Mouse (Mus musculus): ENCODE data around the gene Arfgef2. TPM values are rescaled to one million over a fixed set of nuclear protein-coding genes. Genes with fewer than 3 reads are reported as not detected.

Arfgef2 gene
- 4.1 and 4.6 TPM in 2 replicates for polyA plus RNA-seq (2015; fragmentation: Nextera tagmentation; extraction: Ambion mirVana)

DNA sequence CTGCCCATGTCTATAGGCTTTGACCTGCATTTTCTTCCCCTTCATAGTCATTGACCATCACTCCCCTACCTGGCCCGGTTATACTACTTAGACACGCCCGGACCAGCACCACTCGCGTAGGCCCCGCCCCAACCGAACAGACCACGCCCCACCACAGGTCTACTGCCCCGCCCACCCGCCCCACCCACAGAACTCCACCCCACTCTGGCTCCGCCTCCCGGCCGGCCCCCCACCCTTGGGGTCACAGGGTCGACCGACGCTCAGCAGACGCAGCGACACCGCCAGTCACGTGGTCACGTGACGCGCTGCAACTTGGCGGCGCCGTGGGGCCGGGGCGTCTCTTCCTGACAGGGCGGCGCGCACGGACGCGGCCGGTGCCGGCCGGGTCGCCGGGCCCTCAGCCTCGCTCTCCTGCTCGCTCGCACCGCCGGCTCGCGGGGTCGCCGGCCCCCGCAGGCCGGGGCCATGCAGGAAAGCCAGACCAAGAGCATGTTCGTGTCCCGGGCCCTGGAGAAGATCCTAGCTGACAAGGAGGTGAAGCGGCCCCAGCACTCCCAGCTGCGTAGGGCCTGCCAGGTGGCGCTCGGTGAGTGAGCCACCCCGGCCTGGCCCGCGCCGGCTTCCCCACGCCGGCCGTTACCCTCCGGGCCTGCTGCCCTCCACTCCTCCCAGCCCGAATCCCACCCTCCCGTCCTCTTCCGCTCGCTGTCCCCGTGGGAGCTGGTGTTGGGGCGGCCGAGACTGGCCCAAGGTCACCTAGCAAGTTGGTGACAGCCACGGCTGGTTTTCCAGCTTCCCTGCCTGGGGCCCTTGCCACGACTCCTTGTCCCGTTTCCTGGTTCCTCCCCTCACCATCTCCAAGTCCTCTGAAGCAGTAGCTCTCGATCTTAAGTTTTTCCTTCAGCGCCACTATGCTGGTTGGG, at the start of gene Arfgef2:
Arfgef2 (plus strand) TSS at position 339 of the 923 bp plus-strand sequence.
- no peaks in the 10 kb centered on the region for H3K9me3 ChIP-seq (replicated peaks)
- WGBS = under 1% methylated on average over 54 of the region's 76 CpGs
- H3K4me1 ChIP-seq = peaks cover 14% of the 10 kb centered on the region

GRCm38 (mm10) chr2:166757969-166758368, 47.4 kb upstream of the Arfgef2 start:
- WGBS = 52% methylated on average over 3 of the region's 3 CpGs
- ATAC-seq (ENCODE audit: low FRiP score) = no peak
- Histone ChIP-seq H3K9ac (replicated peaks) (no peak overlapping the region), H3K4me1 (no peaks in the 10 kb centered on the region), H3K4me2 (no peak overlapping the region), H3K9me3 (replicated peaks) (no peaks in the 10 kb centered on the region), H3K27me3 (replicated peaks) (no peaks in the 10 kb centered on the region), H3K27ac (replicated peaks) (no peak overlapping the region), H3K4me3 (replicated peaks) (no peak overlapping the region), H3K36me3 (no peaks in the 10 kb centered on the region)

More for the DNA sequence above, at the start of gene Arfgef2:
- H3K36me3 ChIP-seq = no peaks in the 10 kb centered on the region
- H3K27me3 ChIP-seq (replicated peaks) = no peaks in the 10 kb centered on the region
- peak; percentile 85 for ATAC-seq (ENCODE audit: low FRiP score)
- peak within 1 kb of the TSS; percentile 77 for H3K9ac ChIP-seq (replicated peaks)
- peak within 1 kb of the TSS; percentile 81 for H3K4me3 ChIP-seq (replicated peaks)
- peak within 1 kb of the TSS; percentile 90 for H3K4me2 ChIP-seq
- peak within 1 kb of the TSS; percentile 79 for H3K27ac ChIP-seq (replicated peaks)

- H3K27me3 ChIP-seq (replicated peaks) = no peaks in the 10 kb centered on the region
- H3K9ac ChIP-seq (replicated peaks) = no peak overlapping the region
- H3K27ac ChIP-seq (replicated peaks) = no peak overlapping the region
- ATAC-seq (ENCODE audit: low FRiP score) = no peak
- H3K4me2 ChIP-seq = no peak overlapping the region
- no peaks in the 10 kb centered on the region for H3K36me3 ChIP-seq
- WGBS = 19% methylated on average over 5 of the region's 5 CpGs
- H3K4me3 ChIP-seq (replicated peaks) = no peak overlapping the region
- no peaks in the 10 kb centered on the region for H3K9me3 ChIP-seq (replicated peaks)
- peaks cover 12% of the 10 kb centered on the region for H3K4me1 ChIP-seq
Observed at GRCm38 (mm10) chr2:166764051-166764450, 41.3 kb upstream of the Arfgef2 start.

GRCm38 (mm10) chr2:166767591-166767990, 37.8 kb upstream of the Arfgef2 start:
- Histone ChIP-seq H3K36me3 (no peaks in the 10 kb centered on the region), H3K27me3 (replicated peaks) (no peaks in the 10 kb centered on the region), H3K9ac (replicated peaks) (no peak overlapping the region), H3K4me3 (replicated peaks) (no peak overlapping the region), H3K27ac (replicated peaks) (no peak overlapping the region), H3K4me2 (no peak overlapping the region), H3K9me3 (replicated peaks) (no peaks in the 10 kb centered on the region), H3K4me1 (peaks cover 12% of the 10 kb centered on the region)
- no peak for ATAC-seq (ENCODE audit: low FRiP score)
- 75% methylated on average over 9 of the region's 9 CpGs for WGBS

DNA sequence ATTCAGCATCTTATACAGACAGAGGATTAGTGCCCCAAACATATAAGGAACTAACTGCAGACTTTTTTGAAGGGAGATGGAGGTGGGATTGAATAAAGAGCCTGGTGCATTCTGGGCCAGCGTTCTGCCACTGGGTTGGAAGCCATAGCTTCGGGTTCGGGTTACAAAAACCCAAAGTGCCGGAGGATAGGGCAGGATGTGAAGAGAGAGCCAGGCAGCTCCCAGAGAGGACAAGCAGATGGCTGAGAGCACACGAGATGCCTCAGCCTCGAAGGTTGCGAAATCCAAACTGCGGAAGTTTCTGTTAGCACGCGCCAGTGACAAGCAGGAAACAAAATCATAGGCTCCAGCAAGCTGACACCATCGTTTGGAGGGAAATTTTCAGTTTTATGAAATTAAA, 34.0 kb upstream of the Arfgef2 start:
- 81% methylated on average over 11 of the region's 11 CpGs for WGBS
- Histone ChIP-seq H3K4me3 (replicated peaks) (no peak overlapping the region), H3K4me2 (no peak overlapping the region), H3K27me3 (replicated peaks) (no peaks in the 10 kb centered on the region), H3K36me3 (no peaks in the 10 kb centered on the region), H3K9ac (replicated peaks) (no peak overlapping the region), H3K27ac (replicated peaks) (no peak overlapping the region), H3K4me1 (no peaks in the 10 kb centered on the region; the same call in 1 of the 2 replicates), H3K9me3 (replicated peaks) (no peaks in the 10 kb centered on the region)
- no peak for ATAC-seq (ENCODE audit: low FRiP score)

GRCm38 (mm10) chr2:166773587-166773986, 31.8 kb upstream of the Arfgef2 start:
- 76% methylated on average over 9 of the region's 10 CpGs for WGBS
- H3K27me3 ChIP-seq (replicated peaks) = no peaks in the 10 kb centered on the region
- no peak overlapping the region for H3K27ac ChIP-seq (replicated peaks)
- no peak overlapping the region for H3K4me3 ChIP-seq (replicated peaks)
- H3K9me3 ChIP-seq (replicated peaks) = no peaks in the 10 kb centered on the region
- no peak overlapping the region for H3K4me2 ChIP-seq
- no peak for ATAC-seq (ENCODE audit: low FRiP score)
- H3K36me3 ChIP-seq = no peaks in the 10 kb centered on the region
- H3K9ac ChIP-seq (replicated peaks) = no peak overlapping the region
- no peaks in the 10 kb centered on the region; the same call in 1 of the 2 replicates for H3K4me1 ChIP-seq

GRCm38 (mm10) chr2:166774275-166774674, 31.1 kb upstream of the Arfgef2 start:
- Histone ChIP-seq H3K4me2 (no peak overlapping the region), H3K9me3 (replicated peaks) (no peaks in the 10 kb centered on the region), H3K27me3 (replicated peaks) (no peaks in the 10 kb centered on the region), H3K4me1 (no peaks in the 10 kb centered on the region; the same call in 1 of the 2 replicates), H3K36me3 (no peaks in the 10 kb centered on the region), H3K4me3 (replicated peaks) (no peak overlapping the region), H3K9ac (replicated peaks) (no peak overlapping the region), H3K27ac (replicated peaks) (no peak overlapping the region)
- ATAC-seq (ENCODE audit: low FRiP score) = peak; percentile 87
- WGBS = 54% methylated on average over 10 of the region's 10 CpGs

DNA sequence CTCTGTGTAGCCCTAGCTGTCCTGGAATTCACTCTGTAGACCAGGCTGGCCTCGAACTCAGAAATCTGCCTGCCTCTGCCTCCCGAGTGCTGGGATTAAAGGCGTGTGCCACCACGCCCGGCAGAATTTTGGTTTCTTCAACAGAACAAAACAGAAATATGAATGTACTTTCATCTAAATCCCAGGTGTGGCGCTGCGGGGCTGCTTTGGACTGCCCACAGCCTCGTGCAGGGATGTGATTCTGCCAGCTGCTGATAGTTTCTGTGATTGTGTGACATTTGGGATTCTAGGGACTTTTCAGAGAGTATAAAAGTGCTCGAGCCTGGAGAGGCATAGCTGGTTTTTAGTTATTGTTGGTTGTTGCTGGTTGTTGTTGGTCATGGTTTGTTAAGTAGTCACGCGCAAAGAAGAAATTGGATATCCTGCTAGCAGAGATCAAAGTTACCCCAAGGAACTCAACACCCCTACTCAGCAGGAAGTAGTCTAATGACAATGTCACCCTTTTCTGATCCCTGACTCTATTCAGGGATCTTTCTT, 30.0 kb upstream of the Arfgef2 start:
- Histone ChIP-seq H3K9me3 (replicated peaks) (no peaks in the 10 kb centered on the region), H3K9ac (replicated peaks) (no peak overlapping the region), H3K36me3 (no peaks in the 10 kb centered on the region), H3K4me2 (no peak overlapping the region), H3K27ac (replicated peaks) (no peak overlapping the region), H3K4me1 (peaks cover 1% of the 10 kb centered on the region; the same call in 1 of the 2 replicates), H3K4me3 (replicated peaks) (no peak overlapping the region), H3K27me3 (replicated peaks) (no peaks in the 10 kb centered on the region)
- WGBS = 75% methylated on average over 11 of the region's 11 CpGs
- no peak for ATAC-seq (ENCODE audit: low FRiP score)

GRCm38 (mm10) chr2:166776272-166776671, 29.1 kb upstream of the Arfgef2 start:
- H3K9ac ChIP-seq (replicated peaks) = no peak overlapping the region
- peaks cover 5% of the 10 kb centered on the region for H3K4me1 ChIP-seq
- H3K27ac ChIP-seq (replicated peaks) = no peak overlapping the region
- no peaks in the 10 kb centered on the region for H3K9me3 ChIP-seq (replicated peaks)
- 0% methylated on average over 2 of the region's 2 CpGs for WGBS
- H3K4me3 ChIP-seq (replicated peaks) = no peak overlapping the region
- no peak for ATAC-seq (ENCODE audit: low FRiP score)
- no peaks in the 10 kb centered on the region; the same call in 1 of the 2 replicates for H3K27me3 ChIP-seq (replicated peaks)
- no peaks in the 10 kb centered on the region for H3K36me3 ChIP-seq
- no peak overlapping the region for H3K4me2 ChIP-seq

DNA sequence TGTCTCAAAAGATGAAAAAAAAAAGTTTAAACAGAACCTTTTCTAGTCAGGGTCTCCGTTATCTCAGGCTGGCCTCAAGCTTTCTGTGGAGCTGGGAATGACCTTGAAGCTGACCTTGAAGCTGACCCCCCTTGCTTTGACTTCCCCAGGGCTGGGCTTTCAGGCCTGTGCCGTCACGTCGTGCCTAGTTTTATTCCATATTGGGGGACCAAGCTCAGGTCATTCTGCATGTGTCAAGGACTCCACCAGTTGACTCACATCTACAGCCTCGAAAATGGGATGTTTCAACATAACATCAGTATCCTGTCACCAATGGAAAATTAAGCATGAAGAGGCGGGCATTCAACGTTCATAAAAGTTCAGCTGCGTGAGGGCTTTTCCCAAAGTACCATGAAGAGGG, 25.4 kb upstream of the Arfgef2 start:
- no peak for ATAC-seq (ENCODE audit: low FRiP score)
- Histone ChIP-seq H3K36me3 (no peaks in the 10 kb centered on the region), H3K4me1 (peaks cover 7% of the 10 kb centered on the region), H3K4me2 (no peak overlapping the region), H3K9me3 (replicated peaks) (no peaks in the 10 kb centered on the region), H3K27me3 (replicated peaks) (no peaks in the 10 kb centered on the region; the same call in 1 of the 2 replicates), H3K4me3 (replicated peaks) (no peak overlapping the region), H3K27ac (replicated peaks) (no peak overlapping the region), H3K9ac (replicated peaks) (no peak overlapping the region)
- WGBS = 48% methylated on average over 8 of the region's 8 CpGs

GRCm38 (mm10) chr2:166780980-166781578, 24.3 kb upstream of the Arfgef2 start:
- Histone ChIP-seq H3K4me2 (no peak overlapping the region), H3K9ac (replicated peaks) (no peak overlapping the region), H3K27ac (replicated peaks) (no peak overlapping the region), H3K36me3 (no peaks in the 10 kb centered on the region), H3K4me1 (peaks cover 16% of the 10 kb centered on the region), H3K4me3 (replicated peaks) (no peak overlapping the region), H3K9me3 (replicated peaks) (no peaks in the 10 kb centered on the region), H3K27me3 (replicated peaks) (no peaks in the 10 kb centered on the region; the same call in 1 of the 2 replicates)
- WGBS = 9% methylated on average over 9 of the region's 9 CpGs
- ATAC-seq (ENCODE audit: low FRiP score) = peak; percentile 64
